Mouse (Mus musculus): Measurements from ENCODE around the gene Peak1. TPM values are rescaled to one million over a fixed set of nuclear protein-coding genes. Genes with fewer than 3 reads are reported as not detected.
"Not testable (repeated sequence)": the region's sequence is repeated elsewhere in the genome, so short reads cannot be mapped to it uniquely, and the experiment has no call there.

Gene Peak1
- polyA plus RNA-seq (2012; rRNA removed) = 7.6 and 16.8 TPM in 2 replicates

DNA sequence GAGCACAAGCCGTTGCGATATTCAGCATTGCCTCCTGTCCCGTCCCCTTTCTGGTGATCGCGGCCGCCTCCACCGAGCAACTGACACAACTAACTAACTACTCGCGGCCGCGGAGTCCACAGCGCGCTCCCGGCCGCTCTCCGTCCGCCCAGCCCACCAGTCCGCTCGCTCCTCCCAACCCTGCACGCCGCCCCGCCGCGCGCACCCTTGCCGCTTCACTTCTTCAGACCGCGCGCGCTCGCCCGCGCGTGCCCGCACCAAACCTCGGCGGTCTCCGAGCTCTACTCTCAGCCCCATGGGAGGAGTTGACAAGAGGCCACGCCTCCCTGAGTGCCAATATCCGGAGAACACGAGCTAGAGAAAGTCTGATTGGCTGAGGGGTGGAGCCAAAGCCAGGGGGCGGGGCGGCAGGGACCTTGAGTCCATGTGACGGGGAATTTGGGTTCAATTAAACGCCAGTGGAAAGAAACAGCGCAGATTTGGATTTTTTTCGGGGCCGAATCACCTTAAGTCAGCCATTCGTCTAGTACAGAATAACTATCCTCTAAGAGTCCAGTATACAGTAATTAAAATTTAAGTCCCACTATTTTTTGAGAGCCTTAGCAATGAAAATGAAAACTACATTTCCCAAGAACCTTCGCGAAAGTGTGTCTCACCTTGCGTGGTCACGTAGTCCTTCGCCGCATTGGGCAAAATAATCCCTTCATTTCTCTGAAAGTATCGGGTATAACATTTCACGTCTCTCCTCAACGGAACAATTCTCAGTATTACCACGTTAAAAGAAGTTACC, at the start of gene Peak1, which contains the start of gene Hmg20a:
TSS of gene Peak1 (minus strand) at position 120 of the 790 bp plus-strand sequence.
TSS of gene Hmg20a (plus strand) at position 662 of the 790 bp plus-strand sequence.
- peak; percentile 100 for DNase-seq (ENCODE audit: low read depth, low spot score)
- WGBS = under 1% methylated on average over 59 of the region's 59 CpGs

DNA sequence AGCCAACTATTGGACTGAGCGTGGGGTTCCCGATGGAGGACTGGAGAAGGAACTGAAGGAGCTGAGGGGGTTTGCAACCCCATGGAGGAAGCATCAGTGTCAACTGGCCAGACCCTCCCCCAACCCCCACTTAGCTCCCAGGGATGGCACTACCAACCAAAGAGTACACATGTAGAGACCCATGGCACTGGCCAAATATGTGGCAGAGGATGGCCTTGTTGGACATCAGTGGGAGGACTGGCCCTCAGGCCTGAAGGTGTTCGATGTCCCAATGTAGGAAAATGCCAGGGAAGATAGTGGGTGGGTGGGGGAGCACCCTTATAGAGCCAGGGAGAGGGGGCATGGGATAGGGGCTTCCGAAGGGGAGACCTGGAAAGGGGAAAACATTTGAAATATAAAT, 48.4 kb upstream of the Peak1 start:
- DNase-seq (ENCODE audit: low read depth, low spot score) = no peak
- 94% methylated on average over 4 of the region's 4 CpGs for WGBS

DNA sequence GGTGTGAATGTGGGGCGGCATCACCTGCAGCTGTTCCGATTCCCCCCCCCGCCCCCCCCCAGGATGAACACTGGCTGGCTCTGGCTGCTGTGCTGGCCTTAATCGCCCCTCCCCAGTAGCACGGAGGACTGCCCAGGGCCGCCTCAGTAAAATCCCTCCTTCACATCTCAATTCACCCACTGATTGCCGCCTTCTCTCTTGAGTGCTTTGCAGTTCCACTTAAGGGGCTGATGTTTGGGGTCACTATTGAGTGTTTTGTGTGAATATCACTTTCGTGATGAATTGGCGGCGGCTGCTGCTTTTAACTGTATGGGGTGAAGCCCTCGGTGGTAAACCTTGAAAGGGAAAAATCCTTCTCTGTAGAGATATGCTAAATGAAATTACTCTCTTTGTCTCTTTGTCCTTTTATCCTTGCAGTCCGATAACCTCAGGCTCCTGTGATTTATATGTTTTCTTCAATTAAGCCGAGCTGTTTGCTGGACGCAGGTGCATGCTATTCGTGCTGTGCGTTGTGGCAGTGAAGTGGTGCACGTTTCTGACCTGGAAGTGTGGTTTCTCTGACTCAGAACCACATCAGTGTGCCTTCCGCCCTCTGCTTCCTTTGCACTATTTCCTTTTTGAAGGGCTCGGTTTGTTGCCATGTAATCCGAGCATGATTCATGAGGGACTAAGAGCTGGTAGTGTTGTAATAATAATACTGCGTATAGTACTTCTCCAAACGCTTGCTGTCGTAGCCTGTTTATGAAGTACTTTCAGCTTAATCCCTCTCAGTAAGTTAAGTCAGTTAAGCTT, 47.2 kb upstream of the Peak1 start:
- no peak for DNase-seq (ENCODE audit: low read depth, low spot score)
- 64% methylated on average over 23 of the region's 23 CpGs for WGBS

DNA sequence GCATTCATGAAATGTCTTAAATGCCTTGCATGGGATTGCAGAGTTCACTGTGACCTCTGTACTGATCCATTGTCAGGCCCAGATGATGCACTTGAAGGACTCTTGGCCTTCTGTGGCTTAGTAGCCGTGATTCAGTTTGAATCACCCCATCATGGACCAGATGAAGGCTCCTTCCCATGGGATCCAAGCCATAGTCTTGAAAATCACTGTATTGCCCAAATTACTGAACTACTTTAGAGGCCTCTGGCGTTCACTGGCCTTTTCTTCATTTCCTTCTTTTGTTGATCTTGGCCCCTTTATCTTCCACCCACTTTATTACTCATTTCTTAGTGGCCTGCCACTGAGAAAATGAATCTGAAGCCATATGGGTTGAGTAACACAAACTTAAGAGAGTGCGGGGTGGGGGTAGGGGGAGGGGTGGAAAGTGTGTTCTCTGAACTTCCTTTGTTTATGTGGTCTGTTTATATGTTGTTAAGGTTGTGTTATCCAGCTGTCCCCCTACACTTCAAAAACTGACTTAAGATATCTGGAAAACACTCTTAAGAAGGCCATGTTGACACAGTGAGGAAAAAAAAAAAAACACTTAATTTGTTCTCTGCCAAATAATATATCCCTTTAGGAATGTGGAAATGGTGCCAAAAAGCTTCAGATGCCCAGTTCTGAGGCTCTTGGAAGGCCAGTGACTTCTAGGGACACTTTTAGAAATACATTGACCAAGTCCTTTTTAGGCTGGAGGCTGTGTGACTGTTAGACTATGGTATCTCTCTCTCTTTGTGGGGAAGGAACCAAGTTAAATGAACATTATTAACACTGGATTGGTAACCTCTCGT, 46.0 kb upstream of the Peak1 start:
- no peak for DNase-seq (ENCODE audit: low read depth, low spot score)
- WGBS = 46% methylated on average over 4 of the region's 4 CpGs

DNA sequence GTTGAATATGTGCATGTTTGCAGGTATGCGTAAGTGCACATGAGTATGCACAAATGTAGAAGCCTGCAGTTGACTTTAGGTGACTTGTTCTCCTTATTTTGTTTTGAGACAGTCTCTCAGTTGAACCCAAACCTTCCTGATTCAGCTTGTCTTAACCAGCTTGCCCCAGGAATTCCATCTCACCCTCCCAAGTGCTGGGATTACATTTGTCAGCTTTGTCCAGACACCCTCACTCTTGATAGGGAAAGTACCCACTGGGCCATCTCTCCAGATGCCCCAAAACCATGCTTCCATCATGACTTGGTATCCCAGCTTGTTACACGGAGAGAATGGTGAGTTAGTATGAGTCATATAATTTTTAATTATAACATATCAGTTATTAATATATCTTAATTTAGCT, 45.2 kb upstream of the Peak1 start:
- DNase-seq (ENCODE audit: low read depth, low spot score) = no peak
- 88% methylated on average over 2 of the region's 2 CpGs for WGBS

DNA sequence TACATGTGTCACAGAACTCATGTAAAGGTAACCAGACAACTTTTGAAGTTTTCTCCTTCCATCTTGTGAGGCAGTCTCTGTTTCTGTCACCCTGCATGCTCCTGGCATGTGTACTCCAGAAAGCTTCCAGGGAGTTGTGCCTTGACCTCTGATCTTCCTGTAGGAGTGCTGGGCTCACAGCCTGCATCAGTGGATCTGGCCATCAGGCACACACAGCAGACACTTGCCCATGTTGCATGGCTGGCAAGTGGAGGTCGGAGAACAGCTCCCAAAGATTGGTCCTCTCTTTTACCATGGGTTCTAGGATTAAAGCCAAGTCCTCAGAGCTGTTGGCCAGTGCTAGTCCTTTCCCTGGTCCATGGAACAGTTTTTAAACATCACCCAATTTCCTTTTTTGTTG, 44.7 kb upstream of the Peak1 start:
- DNase-seq (ENCODE audit: low read depth, low spot score) = no peak

DNA sequence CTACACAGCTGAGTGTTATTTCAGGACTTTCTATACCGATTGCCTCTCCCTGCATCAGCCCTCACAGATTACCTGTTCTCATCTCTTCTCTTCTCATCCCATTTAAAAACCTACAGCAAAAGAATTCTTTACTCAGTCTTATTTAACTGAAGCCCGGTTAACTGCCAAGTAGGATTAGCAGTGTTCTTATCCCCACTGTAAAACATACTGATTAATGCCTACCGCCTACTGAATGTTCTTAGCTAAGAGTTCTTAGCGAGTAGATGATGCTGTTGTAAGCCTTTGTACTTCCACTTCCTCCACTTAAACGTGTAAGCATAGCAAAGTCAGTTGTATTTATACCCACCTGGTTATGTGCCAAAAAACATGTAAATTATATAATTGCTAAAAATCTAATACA, 43.1 kb upstream of the Peak1 start:
- DNase-seq (ENCODE audit: low read depth, low spot score) = no peak
- WGBS = 62% methylated on average over 5 of the region's 5 CpGs

More for the DNA sequence above, 44.7 kb upstream of the Peak1 start:
- WGBS = 86% methylated on average over 1 of the region's 1 CpGs

DNA sequence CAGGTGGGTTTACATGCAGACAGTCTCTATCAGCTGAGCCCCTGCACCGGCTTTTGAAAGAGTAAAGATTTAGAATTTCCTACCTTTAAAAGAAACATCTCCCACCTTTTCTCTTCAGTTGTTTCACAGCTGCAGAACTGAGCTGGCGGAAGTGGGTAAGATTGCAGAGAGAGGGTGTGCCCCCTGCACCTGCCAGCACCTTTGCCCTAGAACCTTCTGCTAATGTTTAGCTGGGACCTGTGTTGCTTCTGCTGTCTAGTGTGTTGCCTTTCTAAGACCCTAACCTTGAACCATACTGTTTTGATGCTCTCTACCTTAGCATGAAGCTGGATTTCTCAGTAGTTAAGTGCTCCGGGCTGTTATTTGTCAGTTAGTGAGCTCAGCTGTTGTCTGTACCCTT, 38.6 kb upstream of the Peak1 start:
- 29% methylated on average over 3 of the region's 3 CpGs for WGBS
- DNase-seq (ENCODE audit: low read depth, low spot score) = peak; percentile 37

DNA sequence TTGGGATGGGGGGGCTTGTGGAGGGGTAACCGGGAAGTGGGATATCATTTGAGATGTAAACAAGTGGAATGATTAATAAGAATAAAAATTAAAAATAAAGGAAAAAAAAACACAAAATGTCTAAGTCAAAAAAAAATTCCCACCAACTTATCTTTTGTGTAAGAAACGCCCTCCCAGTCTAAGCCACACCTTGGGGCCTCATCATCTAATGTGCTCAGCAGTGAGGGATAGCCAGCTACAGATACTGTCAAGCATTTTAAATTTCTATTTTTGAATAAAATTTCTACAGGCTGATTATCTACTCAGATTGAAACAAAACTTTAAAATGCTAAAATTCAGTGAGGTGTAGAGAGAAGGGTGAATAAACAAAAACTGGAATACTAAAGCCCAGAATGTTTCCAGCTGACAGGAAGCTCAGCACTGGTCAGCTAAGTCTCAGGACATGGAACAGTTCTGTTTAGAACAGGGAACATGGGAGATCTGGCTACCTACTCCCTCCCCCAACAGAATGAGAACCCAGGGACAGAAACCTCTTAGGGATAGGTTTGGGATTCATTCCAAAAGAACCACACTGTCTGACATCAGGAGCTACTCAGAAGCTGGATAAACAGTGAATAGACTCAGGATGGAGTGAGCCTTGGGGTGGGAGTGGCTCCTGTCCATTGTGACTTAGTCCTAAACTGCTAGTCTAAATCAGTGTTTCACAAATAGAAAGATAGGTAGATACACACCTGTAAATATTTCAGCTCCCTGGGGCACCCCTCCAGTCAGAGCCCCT, 35.4 kb upstream of the Peak1 start:
- WGBS = 74% methylated on average over 2 of the region's 2 CpGs
- DNase-seq (ENCODE audit: low read depth, low spot score) = no peak

DNA sequence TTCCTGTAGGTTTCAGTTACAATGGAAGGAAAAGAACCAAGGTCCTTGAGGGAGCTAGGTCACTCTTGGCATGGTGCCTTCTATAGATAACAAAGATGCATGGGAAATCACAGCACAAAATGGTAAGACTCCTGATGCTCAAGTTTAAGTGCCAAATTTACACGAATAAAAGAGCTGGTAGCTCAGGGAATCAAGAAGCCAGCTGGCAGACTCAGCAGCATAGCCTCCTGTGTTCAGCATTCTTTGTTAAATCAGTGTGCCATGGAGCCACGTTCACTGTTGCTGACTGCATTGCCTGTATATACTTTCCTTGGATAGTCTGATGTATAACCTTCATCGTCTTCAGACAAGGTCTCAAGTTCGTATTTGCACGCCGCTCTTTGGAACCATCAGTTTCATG, 33.7 kb upstream of the Peak1 start:
- WGBS = 85% methylated on average over 6 of the region's 6 CpGs
- no peak for DNase-seq (ENCODE audit: low read depth, low spot score)

DNA sequence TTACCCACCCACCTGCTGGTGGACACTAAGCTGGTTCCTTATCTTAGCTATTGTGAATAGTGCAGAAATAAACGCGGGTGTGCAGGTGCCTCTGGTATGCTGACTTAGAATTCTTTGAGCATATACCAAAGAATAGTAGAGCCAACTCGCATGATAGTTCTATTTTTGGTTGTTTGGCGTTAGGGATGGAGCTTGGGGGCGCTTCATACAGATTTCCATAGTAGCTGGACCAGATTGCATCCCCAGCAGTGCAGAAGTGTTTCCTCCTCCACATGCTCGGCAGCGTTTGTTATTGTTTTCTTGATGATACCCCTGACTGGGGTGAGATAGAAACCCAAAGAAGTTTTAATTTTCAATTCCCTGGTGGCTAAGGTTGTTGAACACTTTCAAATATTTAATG, 21.8 kb upstream of the Peak1 start:
- DNase-seq (ENCODE audit: low read depth, low spot score) = no peak
- WGBS = 84% methylated on average over 7 of the region's 7 CpGs

DNA sequence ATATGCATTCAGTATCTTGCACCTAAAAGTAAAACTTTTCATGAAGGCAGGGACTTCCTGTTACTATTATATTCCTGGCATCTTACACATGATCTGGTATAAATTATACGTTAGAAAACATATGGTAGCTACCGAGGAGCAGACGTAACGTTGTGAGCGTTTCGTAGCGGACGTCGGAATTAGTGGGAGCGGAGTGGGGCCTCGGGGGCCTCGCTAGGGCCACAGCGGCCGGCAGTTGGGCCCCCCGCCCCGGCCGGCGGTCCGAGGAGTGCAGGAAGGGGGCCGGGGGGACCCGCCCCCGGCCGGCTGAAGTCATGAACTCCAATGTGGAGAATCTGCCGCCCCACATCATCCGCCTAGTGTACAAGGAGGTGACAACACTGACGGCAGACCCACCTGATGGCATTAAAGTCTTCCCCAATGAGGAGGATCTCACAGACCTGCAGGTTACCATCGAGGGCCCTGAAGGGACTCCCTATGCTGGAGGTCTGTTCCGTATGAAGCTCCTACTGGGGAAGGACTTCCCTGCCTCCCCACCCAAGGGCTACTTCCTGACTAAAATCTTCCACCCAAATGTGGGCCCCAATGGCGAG, 19.5 kb upstream of the Peak1 start:
- WGBS = 94% methylated on average over 29 of the region's 29 CpGs
- not testable (repeated sequence) for DNase-seq (ENCODE audit: low read depth, low spot score)

DNA sequence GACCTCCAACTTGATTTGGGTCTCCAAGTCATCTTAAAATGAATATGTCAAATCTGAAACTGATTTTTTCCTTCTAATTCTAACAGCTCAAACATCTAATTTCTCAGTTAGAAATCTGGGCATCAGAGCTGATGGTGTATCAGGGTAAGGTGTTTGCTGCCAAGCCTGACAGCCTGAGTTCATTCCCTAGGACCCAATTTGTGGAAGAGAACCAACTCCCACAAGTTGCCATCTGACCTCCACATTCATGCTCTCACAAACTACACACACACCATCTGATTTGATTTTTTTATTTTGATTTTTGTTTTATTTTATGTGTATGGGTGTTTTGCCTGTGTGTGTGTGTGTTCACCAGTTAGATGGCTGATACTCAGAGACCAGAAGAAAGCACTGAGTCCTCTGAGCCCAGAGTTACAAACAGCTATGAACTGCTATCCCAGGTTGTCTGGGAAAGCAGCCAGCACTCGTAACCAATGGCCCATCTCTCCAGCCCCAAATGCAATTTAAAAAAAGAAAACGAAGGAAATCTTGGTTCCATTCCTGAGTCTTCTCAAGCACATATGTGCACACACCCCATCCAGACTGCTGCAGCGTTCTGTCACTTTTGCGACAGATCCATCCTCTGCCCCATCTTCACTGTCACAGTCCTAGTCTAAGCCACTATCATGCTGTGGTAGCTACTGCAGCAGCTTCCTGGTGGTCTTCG, 18.1 kb upstream of the Peak1 start:
- no peak for DNase-seq (ENCODE audit: low read depth, low spot score)
- 70% methylated on average over 5 of the region's 5 CpGs for WGBS

DNA sequence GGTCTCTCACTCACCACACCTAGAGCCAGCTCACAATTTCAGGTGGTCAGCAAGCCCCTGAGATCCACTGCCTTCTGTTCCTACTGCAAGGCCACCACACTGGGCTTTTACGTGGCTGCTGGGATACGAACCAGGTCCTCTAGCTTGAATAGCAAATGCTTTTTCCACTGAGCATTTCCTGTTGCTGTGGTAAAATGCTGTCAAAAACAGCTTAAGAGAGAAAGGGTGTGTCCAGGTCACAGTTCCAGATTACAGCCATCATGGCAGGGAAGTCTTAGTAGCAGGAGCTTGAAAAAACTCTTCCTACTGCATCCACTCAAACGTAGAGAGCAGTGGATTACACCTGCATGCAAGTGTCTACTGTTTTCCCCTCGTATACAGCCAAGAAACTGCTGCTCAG, 7.0 kb upstream of the Peak1 start:
- DNase-seq (ENCODE audit: low read depth, low spot score) = no peak
- 61% methylated on average over 4 of the region's 4 CpGs for WGBS

DNA sequence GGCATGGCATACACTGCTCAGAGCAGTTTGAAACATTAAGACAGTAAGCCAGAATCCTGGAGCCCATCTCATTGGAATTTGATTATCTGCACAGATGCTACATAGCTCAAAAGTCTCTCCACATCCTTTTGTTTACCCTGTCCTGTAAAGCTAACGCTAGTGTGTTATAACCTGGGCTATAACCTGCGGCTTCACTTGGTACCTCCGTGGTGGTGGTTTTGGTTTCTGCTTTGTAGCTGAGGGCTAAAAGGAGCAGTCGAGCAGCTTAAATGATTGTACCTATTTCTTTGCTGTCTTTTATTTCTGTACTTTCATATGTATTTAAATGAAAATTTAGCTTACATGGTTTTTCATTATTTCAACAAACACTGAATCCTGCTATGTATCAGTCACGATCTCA, 4.1 kb upstream of the Peak1 start:
- WGBS = 47% methylated on average over 5 of the region's 5 CpGs
- no peak for DNase-seq (ENCODE audit: low read depth, low spot score)

DNA sequence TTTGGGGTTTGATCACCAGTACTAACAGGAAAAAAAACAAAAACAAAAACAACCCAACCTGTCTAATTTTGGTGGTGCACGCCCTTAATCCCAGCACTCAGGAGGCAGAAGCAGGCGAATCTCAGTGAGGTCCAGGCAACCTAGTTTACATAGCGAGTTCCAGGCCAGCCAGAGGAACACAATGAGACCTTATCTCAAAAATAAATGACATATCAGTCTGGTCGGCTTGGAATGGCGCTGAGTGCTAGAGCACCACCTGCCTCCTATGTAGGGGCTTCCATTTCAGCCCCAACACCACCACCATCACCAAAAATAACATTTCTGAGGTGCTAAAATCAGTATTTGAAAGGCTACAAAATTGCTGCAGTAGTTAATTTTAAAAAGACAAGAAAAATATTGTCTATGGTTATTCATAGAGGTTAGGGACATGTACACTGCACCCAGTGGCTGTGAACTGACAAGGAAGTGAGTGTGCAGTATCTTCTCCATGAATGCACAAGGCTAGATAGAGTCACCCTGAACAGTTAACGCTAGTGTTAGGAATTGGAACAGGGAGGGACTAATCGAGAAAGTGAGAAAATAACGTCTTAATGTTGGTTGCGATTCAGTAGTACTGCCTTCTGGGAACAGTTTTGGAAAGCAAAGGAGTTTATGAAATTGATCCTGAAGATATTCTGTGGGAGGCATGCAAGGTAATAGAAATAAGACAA, 3.2 kb upstream of the Peak1 start:
- no peak for DNase-seq (ENCODE audit: low read depth, low spot score)
- WGBS = 79% methylated on average over 9 of the region's 9 CpGs

DNA sequence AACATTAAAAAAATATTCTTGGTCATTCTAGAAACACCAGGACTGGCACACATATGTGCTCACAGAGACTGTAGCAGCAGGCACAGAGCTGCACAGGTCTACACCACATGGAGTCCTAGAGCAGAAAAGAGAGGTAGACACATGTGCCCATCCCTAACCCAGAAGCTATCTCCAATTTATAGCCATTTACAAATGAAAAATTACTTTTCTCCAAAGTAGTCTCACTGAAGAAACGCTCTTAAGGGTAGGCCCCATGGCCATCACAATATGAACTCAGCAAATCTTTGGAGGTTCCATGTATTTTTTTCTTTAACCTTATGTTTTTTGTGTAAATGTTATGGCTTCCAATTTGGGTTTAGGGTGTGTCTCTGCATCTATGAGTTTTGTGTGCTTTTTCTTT, 2.4 kb upstream of the Peak1 start:
- 94% methylated on average over 1 of the region's 1 CpGs for WGBS
- DNase-seq (ENCODE audit: low read depth, low spot score) = no peak

DNA sequence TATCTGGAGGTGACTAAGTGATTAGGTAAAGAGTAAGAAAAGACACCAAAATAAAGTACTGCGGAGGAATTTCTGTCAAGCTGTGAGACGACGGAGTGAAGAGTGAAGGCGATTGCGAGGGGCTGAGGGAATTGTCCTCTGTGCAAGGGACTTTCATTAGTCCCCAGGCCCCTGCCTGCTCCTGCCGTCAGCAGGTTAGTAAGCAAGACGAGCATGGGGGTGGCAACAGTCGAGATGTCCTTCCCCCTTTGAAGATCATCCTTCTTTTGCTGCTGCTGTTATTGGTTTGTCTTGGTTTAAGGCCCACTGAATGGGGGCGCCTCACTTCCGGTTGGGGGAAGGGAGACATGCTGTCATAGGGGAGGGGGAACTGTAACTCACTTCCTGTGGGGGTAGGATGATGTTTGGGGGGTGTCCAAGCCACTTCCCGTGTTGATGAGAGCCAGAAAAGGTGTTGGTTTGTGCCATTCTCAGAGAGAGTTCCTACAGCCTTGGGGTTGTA, 922 bp upstream of the Peak1 start:
- DNase-seq (ENCODE audit: low read depth, low spot score) = no peak
- WGBS = under 1% methylated on average over 11 of the region's 11 CpGs
